Mouse (Mus musculus) pancreas, adult 10 weeks (tissue): ENCODE data around the gene Fkrp. TPM values are rescaled to one million over a fixed set of nuclear protein-coding genes. Genes with fewer than 3 reads are reported as not detected.

Experiments
- polyA plus RNA-seq: library from polyadenylated mRNA; stranded (reverse); fragments of 350-450 nt; fragmentation: Illumina TruSeq; extraction: RNeasy Lipid Tissue Mini Kit (QIAGEN cat#74804); gene quantifications from one replicate; pipeline ENCODE4 v1.2.3, GENCODE M21; 2015; ENCODE audit warnings: low read depth, low replicate concordance; ENCODE audit not compliant: insufficient read depth

Fkrp gene
- 4.5 TPM for polyA plus RNA-seq

DNA sequence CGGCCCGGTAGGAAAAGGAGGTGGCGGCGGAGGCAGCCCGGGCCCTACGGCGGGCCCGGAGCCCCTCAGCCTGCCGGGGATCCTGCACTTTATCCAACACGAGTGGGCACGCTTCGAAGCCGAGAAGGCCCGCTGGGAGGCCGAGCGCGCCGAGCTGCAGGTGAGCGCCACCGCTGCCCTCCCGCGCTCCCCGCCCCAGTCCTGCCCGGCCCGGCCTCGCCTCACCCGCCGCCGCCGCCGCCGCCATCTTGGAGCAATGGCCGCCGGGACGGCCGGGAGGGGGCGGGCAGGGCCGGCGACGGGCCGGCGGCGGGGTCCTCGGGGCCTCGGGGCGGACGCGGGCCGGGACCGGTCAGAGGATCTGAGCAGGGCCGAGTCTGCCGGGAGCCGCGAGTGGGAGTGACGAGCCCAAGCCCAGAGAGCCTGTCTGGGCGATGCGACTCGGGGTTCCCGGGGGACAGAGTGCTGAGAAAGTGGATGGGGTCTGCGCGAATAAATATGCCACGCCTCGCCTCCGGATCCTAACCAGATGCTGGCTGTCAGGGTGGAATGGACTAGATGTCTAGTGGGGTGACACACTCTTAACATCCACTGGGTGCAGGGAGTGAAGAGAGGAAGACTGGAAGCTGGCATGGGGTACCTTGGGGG lies at the start of gene Fkrp:
Gene Fkrp, minus strand, starts transcription at position 258 of the 648 bp plus-strand sequence.

DNA sequence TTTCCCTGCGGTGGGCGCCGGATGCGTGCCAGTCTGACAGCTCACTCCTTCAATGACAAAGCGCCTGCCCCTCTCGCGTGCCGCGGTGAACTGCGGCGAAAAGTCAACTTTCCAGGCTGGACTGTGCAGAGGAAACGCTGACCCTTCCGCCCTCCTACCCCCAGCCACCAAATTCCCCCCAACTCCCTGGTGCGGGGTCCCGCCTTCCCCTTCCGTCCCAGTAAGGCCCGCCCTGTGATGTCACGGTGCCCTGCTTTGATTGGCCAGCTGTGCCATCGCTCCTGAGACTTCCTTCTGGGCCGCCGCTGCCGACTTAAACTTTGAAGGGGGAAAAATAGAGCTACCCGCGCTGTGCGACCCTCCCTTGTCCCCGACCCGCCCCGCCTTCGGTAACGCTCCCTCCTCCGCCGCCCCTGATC lies 26.1 kb upstream of the Fkrp start, which contains the start of gene Prkd2:
Gene Prkd2, plus strand, starts transcription at position 258 of the 419 bp plus-strand sequence.

DNA sequence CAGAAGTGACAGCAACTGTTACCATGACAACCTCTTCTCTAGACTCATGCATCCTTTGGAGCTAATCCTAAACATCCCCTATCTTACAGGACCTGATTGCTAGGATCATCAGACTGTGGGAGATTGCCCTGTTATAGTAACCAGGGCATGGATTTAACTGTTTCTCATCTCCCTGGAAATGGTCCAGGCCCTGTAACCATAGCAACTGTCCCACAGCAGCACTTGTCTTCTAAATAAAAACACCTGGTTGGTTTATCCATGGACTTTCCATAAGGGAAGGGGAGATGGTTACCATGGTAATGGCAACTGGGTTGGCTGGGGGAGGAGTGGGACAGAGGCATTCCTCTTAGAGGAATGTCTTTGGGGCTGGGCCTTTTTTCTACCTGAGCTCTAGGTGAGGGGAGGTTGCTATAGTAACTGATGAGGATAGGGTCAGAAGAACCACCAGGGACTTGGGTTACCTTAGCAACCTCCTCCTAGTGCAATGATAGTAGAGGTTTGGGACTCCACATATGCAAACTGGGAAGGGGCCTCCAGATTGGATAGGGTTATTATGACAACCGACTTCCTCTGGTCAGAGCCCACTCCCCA lies 1.1 kb downstream of the Fkrp start, which contains the start of gene Strn4:
Gene Strn4, plus strand, starts transcription at position 539 of the 591 bp plus-strand sequence.

DNA sequence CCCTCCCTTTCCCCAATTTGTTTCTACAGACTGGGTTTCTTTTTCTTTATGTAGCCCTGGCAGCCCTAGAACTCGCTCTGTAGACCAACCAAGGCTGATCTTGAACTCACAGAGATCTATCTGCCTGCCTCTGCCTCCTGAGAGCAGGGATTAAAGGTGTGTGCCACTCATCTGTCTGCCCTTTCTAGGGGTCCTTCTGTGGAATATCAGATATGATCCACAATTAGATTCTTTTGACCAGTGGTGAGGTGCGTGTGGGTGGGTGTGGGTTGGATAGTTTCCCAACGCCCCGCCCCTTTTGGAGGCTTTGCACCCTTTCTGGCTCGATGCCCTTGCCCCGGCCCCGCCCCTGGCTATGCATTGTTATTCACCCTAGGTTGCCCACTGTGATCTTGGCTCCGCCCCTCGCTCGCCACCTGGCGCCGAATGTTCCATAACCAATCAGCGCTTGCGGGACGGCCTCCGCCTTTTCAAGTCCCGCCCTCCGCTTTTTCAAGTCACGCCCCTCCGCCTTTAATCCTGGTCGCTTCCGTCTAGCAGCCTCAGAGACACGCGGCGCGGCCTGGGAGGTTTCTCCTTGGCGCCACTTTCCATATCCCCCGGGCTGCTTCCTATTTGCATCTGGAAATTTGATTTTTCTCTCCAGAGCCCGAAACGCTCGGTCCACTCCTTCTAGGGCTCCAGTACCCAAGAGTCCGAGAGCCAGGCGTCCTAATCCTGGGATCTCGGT lies 35.5 kb downstream of the Fkrp start, which contains the start of gene Slc1a5:
Gene Slc1a5, plus strand, starts transcription at position 516 of the 730 bp plus-strand sequence.

Other genes with a start within 250 kb of the Fkrp start
- 4.2 TPM for gene Arhgap35, start 201.7 kb downstream of the Fkrp start, polyA plus RNA-seq
- gene Ceacam15, start 141.0 kb downstream of the Fkrp start, polyA plus RNA-seq = not detected
- not detected for gene Ceacam9, start 94.8 kb downstream of the Fkrp start, polyA plus RNA-seq
- gene Ap2s1, start 78.3 kb downstream of the Fkrp start, polyA plus RNA-seq = 40.1 TPM
- 94.8 TPM for gene Slc1a5, start 35.4 kb downstream of the Fkrp start, polyA plus RNA-seq
- gene Strn4, start 843 bp downstream of the Fkrp start, polyA plus RNA-seq = 28.4 TPM
- gene Prkd2, start 26.2 kb upstream of the Fkrp start, polyA plus RNA-seq = 6.3 TPM
- 1.1 TPM for gene Dact3, start 58.6 kb upstream of the Fkrp start, polyA plus RNA-seq
- 2.3 TPM for gene Gng8, start 75.1 kb upstream of the Fkrp start, polyA plus RNA-seq
- 1.8 TPM for gene Ptgir, start 89.8 kb upstream of the Fkrp start, polyA plus RNA-seq
- gene Calm3, start 107.4 kb upstream of the Fkrp start, polyA plus RNA-seq = 43.4 TPM
- gene Pnmal2, start 128.0 kb upstream of the Fkrp start, polyA plus RNA-seq = 11.8 TPM
- gene Pnmal1, start 142.9 kb upstream of the Fkrp start, polyA plus RNA-seq = 1.4 TPM
- 0.20 TPM for gene Gm42372, start 166.4 kb upstream of the Fkrp start, polyA plus RNA-seq
- 0.76 TPM for gene Ccdc8, start 176.0 kb upstream of the Fkrp start, polyA plus RNA-seq
- 44.1 TPM for gene Ppp5c, start 211.2 kb upstream of the Fkrp start, polyA plus RNA-seq
- 0.17 TPM for gene Hif3a, start 245.7 kb upstream of the Fkrp start, polyA plus RNA-seq